Mouse (Mus musculus): Measurements from ENCODE around the gene Cecr2. TPM values are rescaled to one million over a fixed set of nuclear protein-coding genes. Genes with fewer than 3 reads are reported as not detected.

Gene Cecr2
- polyA plus RNA-seq, 1 experiment from 2014 or later: 20.6 TPM

- H3K36me3 ChIP-seq (ENCODE audit: control insufficient read depth, insufficient read depth, low read length): no peaks in the 10 kb centered on the region
- ATAC-seq (ENCODE audit: low FRiP score) (no peak), DNase-seq (ENCODE audit: low spot score, missing footprints) (no peak)
- H3K9ac ChIP-seq (ENCODE audit: low read length): no peak overlapping the region
- H3K4me1 ChIP-seq (ENCODE audit: control insufficient read depth, insufficient read depth, low read length): no peaks in the 10 kb centered on the region
- no peaks in the 10 kb centered on the region for H3K9me3 ChIP-seq (ENCODE audit: control insufficient read depth, low read length)
- no peak overlapping the region for H3K4me2 ChIP-seq
- H3K27ac ChIP-seq (ENCODE audit: low read depth, low read length): no peak overlapping the region
- no peaks in the 10 kb centered on the region for H3K27me3 ChIP-seq (ENCODE audit: control insufficient read depth, insufficient read depth, low read length)
- WGBS: 92% methylated on average over 2 of the region's 2 CpGs
- H3K4me3 ChIP-seq (ENCODE audit: low read depth, low read length): no peak overlapping the region
These were observed 59.8 kb downstream of the Cecr2 start for GRCm38 (mm10) chr6:120725986-120726385.

GRCm38 (mm10) chr6:120736011-120736410 lies 69.8 kb downstream of the Cecr2 start:
- WGBS: 79% methylated on average over 3 of the region's 3 CpGs
- Histone ChIP-seq H3K27ac (ENCODE audit: low read depth, low read length) (no peak overlapping the region), H3K4me3 (ENCODE audit: low read depth, low read length) (no peak overlapping the region), H3K4me2 (no peak overlapping the region), H3K36me3 (ENCODE audit: control insufficient read depth, insufficient read depth, low read length) (no peaks in the 10 kb centered on the region), H3K9me3 (ENCODE audit: control insufficient read depth, low read length) (no peaks in the 10 kb centered on the region), H3K27me3 (ENCODE audit: control insufficient read depth, insufficient read depth, low read length) (no peaks in the 10 kb centered on the region), H3K4me1 (ENCODE audit: control insufficient read depth, insufficient read depth, low read length) (no peaks in the 10 kb centered on the region), H3K9ac (ENCODE audit: low read length) (no peak overlapping the region)
- ATAC-seq (ENCODE audit: low FRiP score) (no peak), DNase-seq (ENCODE audit: low spot score, missing footprints) (no peak)

GRCm38 (mm10) chr6:120736566-120736965 lies 70.4 kb downstream of the Cecr2 start:
- H3K4me1 ChIP-seq (ENCODE audit: control insufficient read depth, insufficient read depth, low read length): no peaks in the 10 kb centered on the region
- H3K27me3 ChIP-seq (ENCODE audit: control insufficient read depth, insufficient read depth, low read length): no peaks in the 10 kb centered on the region
- H3K4me2 ChIP-seq: no peak overlapping the region
- H3K27ac ChIP-seq (ENCODE audit: low read depth, low read length): no peak overlapping the region
- H3K4me3 ChIP-seq (ENCODE audit: low read depth, low read length): no peak overlapping the region
- ATAC-seq (ENCODE audit: low FRiP score): no peak; the same call in 1 of the 2 replicates
- H3K36me3 ChIP-seq (ENCODE audit: control insufficient read depth, insufficient read depth, low read length): no peaks in the 10 kb centered on the region; the same call in 1 of the 2 replicates
- WGBS: 80% methylated on average over 3 of the region's 3 CpGs
- no peak overlapping the region for H3K9ac ChIP-seq (ENCODE audit: low read length)
- DNase-seq (ENCODE audit: low spot score, missing footprints): no peak
- H3K9me3 ChIP-seq (ENCODE audit: control insufficient read depth, low read length): no peaks in the 10 kb centered on the region

- 85% methylated on average over 2 of the region's 2 CpGs for WGBS
- Histone ChIP-seq H3K27ac (ENCODE audit: low read depth, low read length) (no peak overlapping the region), H3K9me3 (ENCODE audit: control insufficient read depth, low read length) (no peaks in the 10 kb centered on the region), H3K4me2 (no peak overlapping the region), H3K4me3 (ENCODE audit: low read depth, low read length) (no peak overlapping the region), H3K4me1 (ENCODE audit: control insufficient read depth, insufficient read depth, low read length) (no peaks in the 10 kb centered on the region), H3K27me3 (ENCODE audit: control insufficient read depth, insufficient read depth, low read length) (no peaks in the 10 kb centered on the region), H3K36me3 (ENCODE audit: control insufficient read depth, insufficient read depth, low read length) (peaks cover 2% of the 10 kb centered on the region; the same call in 1 of the 2 replicates), H3K9ac (ENCODE audit: low read length) (no peak overlapping the region)
- ATAC-seq (ENCODE audit: low FRiP score) (no peak), DNase-seq (ENCODE audit: low spot score, missing footprints) (no peak)
These were observed 77.0 kb downstream of the Cecr2 start for GRCm38 (mm10) chr6:120743130-120743529.

- Histone ChIP-seq H3K27me3 (ENCODE audit: control insufficient read depth, insufficient read depth, low read length) (no peaks in the 10 kb centered on the region), H3K9me3 (ENCODE audit: control insufficient read depth, low read length) (no peaks in the 10 kb centered on the region), H3K4me1 (ENCODE audit: control insufficient read depth, insufficient read depth, low read length) (no peaks in the 10 kb centered on the region), H3K27ac (ENCODE audit: low read depth, low read length) (no peak overlapping the region), H3K4me2 (no peak overlapping the region), H3K36me3 (ENCODE audit: control insufficient read depth, insufficient read depth, low read length) (peaks cover 2% of the 10 kb centered on the region; the same call in 1 of the 2 replicates), H3K4me3 (ENCODE audit: low read depth, low read length) (no peak overlapping the region), H3K9ac (ENCODE audit: low read length) (no peak overlapping the region)
- DNase-seq (ENCODE audit: low spot score, missing footprints) (no peak), ATAC-seq (ENCODE audit: low FRiP score) (no peak)
- WGBS: 90% methylated on average over 7 of the region's 7 CpGs
These were observed 78.1 kb downstream of the Cecr2 start for GRCm38 (mm10) chr6:120744266-120744665.

- DNase-seq (ENCODE audit: low spot score, missing footprints) (no peak), ATAC-seq (ENCODE audit: low FRiP score) (no peak)
- H3K4me2 ChIP-seq: no peak overlapping the region
- WGBS: 90% methylated on average over 2 of the region's 2 CpGs
- no peak overlapping the region for H3K4me3 ChIP-seq (ENCODE audit: low read depth, low read length)
- no peak overlapping the region for H3K27ac ChIP-seq (ENCODE audit: low read depth, low read length)
- H3K9me3 ChIP-seq (ENCODE audit: control insufficient read depth, low read length): no peaks in the 10 kb centered on the region
- H3K9ac ChIP-seq (ENCODE audit: low read length): no peak overlapping the region
- no peaks in the 10 kb centered on the region for H3K4me1 ChIP-seq (ENCODE audit: control insufficient read depth, insufficient read depth, low read length)
- H3K36me3 ChIP-seq (ENCODE audit: control insufficient read depth, insufficient read depth, low read length): peaks cover 3% of the 10 kb centered on the region
- H3K27me3 ChIP-seq (ENCODE audit: control insufficient read depth, insufficient read depth, low read length): no peaks in the 10 kb centered on the region
These were observed 80.2 kb downstream of the Cecr2 start for GRCm38 (mm10) chr6:120746416-120746815.

- no peak overlapping the region for H3K27ac ChIP-seq (ENCODE audit: low read depth, low read length)
- H3K9me3 ChIP-seq (ENCODE audit: control insufficient read depth, low read length): no peaks in the 10 kb centered on the region
- DNase-seq (ENCODE audit: low spot score, missing footprints) (no peak), ATAC-seq (ENCODE audit: low FRiP score) (no peak)
- 86% methylated on average over 2 of the region's 2 CpGs for WGBS
- H3K4me1 ChIP-seq (ENCODE audit: control insufficient read depth, insufficient read depth, low read length): no peaks in the 10 kb centered on the region
- H3K36me3 ChIP-seq (ENCODE audit: control insufficient read depth, insufficient read depth, low read length): peaks cover 31% of the 10 kb centered on the region
- H3K4me3 ChIP-seq (ENCODE audit: low read depth, low read length): no peak overlapping the region
- no peaks in the 10 kb centered on the region for H3K27me3 ChIP-seq (ENCODE audit: control insufficient read depth, insufficient read depth, low read length)
- no peak overlapping the region for H3K9ac ChIP-seq (ENCODE audit: low read length)
- no peak overlapping the region for H3K4me2 ChIP-seq
These were observed 95.0 kb downstream of the Cecr2 start for GRCm38 (mm10) chr6:120761151-120761550.

GRCm38 (mm10) chr6:120769972-120770371 lies 103.8 kb downstream of the Cecr2 start:
- no peak for DNase-seq (ENCODE audit: low spot score, missing footprints)
- Histone ChIP-seq H3K4me1 (ENCODE audit: control insufficient read depth, insufficient read depth, low read length) (peaks cover 16% of the 10 kb centered on the region), H3K36me3 (ENCODE audit: control insufficient read depth, insufficient read depth, low read length) (peaks cover 5% of the 10 kb centered on the region; the same call in 1 of the 2 replicates), H3K9ac (ENCODE audit: low read length) (no peak overlapping the region), H3K4me2 (no peak overlapping the region), H3K4me3 (ENCODE audit: low read depth, low read length) (no peak overlapping the region), H3K27me3 (ENCODE audit: control insufficient read depth, insufficient read depth, low read length) (no peaks in the 10 kb centered on the region), H3K27ac (ENCODE audit: low read depth, low read length) (no peak overlapping the region), H3K9me3 (ENCODE audit: control insufficient read depth, low read length) (no peaks in the 10 kb centered on the region)
- ATAC-seq (ENCODE audit: low FRiP score): no peak
- 81% methylated on average over 1 of the region's 1 CpGs for WGBS

- 90% methylated on average over 1 of the region's 1 CpGs for WGBS
- Histone ChIP-seq H3K4me1 (ENCODE audit: control insufficient read depth, insufficient read depth, low read length) (peaks cover 16% of the 10 kb centered on the region), H3K27ac (ENCODE audit: low read depth, low read length) (no peak overlapping the region), H3K4me2 (no peak overlapping the region), H3K9ac (ENCODE audit: low read length) (no peak overlapping the region), H3K36me3 (ENCODE audit: control insufficient read depth, insufficient read depth, low read length) (peaks cover 5% of the 10 kb centered on the region), H3K4me3 (ENCODE audit: low read depth, low read length) (no peak overlapping the region), H3K27me3 (ENCODE audit: control insufficient read depth, insufficient read depth, low read length) (no peaks in the 10 kb centered on the region), H3K9me3 (ENCODE audit: control insufficient read depth, low read length) (no peaks in the 10 kb centered on the region)
- ATAC-seq (ENCODE audit: low FRiP score) (no peak), DNase-seq (ENCODE audit: low spot score, missing footprints) (no peak)
These were observed 105.2 kb downstream of the Cecr2 start for GRCm38 (mm10) chr6:120771366-120771765.
